Mouse (Mus musculus) heart, postnatal 14 days (tissue): ENCODE results near the gene Gtf3c2. TPM values are rescaled to one million over a fixed set of nuclear protein-coding genes. Genes with fewer than 3 reads are reported as not detected.
"Not testable (repeated sequence)": the region's sequence is repeated elsewhere in the genome, so short reads cannot be mapped to it uniquely, and the experiment has no call there.

Experiments used
- DNase-seq, 2 experiments: peaks; one replicate each; pipeline ENCODE4 v3.0.0; 2021 to 2022
- intact Hi-C: fragments of 180-260 bp; cut with DNase I; formaldehyde crosslinking; loops from one replicate; pipeline ENCODE4 v1.15.1; 2025
- long read RNA-seq, 2 experiments: library from polyadenylated mRNA; stranded (forward); transcript quantifications; one replicate each; pipeline ENCODE4 v2.0.0; 2021
- total RNA-seq, 2 experiments: library from RNA; stranded (reverse); gene quantifications; 2 replicates each; pipeline ENCODE4 v1.2.3; 2021

Gene Gtf3c2
- 10 to 100 TPM; 31.9 to 34.5 TPM for total RNA-seq
- long read RNA-seq, experiment 1, full-length matches to known transcripts: 3 of 10 reads
- long read RNA-seq, experiment 1, partial matches to known transcripts: 6 of 10 reads
- long read RNA-seq, experiment 1, other reads (novel, unspliced or antisense): 1 of 10 reads
- long read RNA-seq, experiment 2, full-length matches to known transcripts: 2 of 7 reads
- long read RNA-seq, experiment 2, partial matches to known transcripts: 3 of 7 reads
- long read RNA-seq, experiment 2, other reads (novel, unspliced or antisense): 2 of 7 reads

GRCm38 (mm10) chr5:31179766-31180630, at the start of gene Gtf3c2, which contains the start of gene Gm29609:
TSS of gene Gtf3c2 (minus strand) at chr5:31180144.
TSS of gene Gm29609 (minus strand) at chr5:31179911.
- DNase-seq: peak; percentile 92 to 96
- intact Hi-C loops: loop anchor here (5.0 to 10.0 kb wide), 2 partner anchors 123 to 145 kb away; no protein-coding TSS in a partner anchor

GRCm38 (mm10) chr5:31226641-31227040, 46.7 kb upstream of the Gtf3c2 start:
- DNase-seq: no peak
- intact Hi-C loops: loop anchor here (10.0 kb wide), 1 partner anchor 228 kb away; the partner anchor contains the start of gene Zfp512

- no peak for DNase-seq
- intact Hi-C loops: loop anchor here (10.0 kb wide), 1 partner anchor 232 kb away; the partner anchor contains the start of gene Zfp512
Measured at GRCm38 (mm10) chr5:31222696-31223095, 42.8 kb upstream of the Gtf3c2 start.

- intact Hi-C loops: loop anchor here (2.0 to 10.0 kb wide), 3 partner anchors 19 to 233 kb away; partner anchors contain the start of genes Gm9970, Ift172, Nrbp1 and Zfp512
- no peak for DNase-seq
Measured at GRCm38 (mm10) chr5:31221304-31221945, 41.5 kb upstream of the Gtf3c2 start.

- intact Hi-C loops: loop anchor here (2.0 to 10.0 kb wide), 3 partner anchors 20 to 234 kb away; partner anchors contain the start of genes Gm9970, Ift172, Nrbp1 and Zfp512
- DNase-seq: peak; percentile 99 to 100
Measured at GRCm38 (mm10) chr5:31220448-31221303, 40.7 kb upstream of the Gtf3c2 start, which contains the start of gene Ppm1g. TSS of gene Ppm1g (minus strand) at chr5:31220687.

GRCm38 (mm10) chr5:31219911-31220447, 40.0 kb upstream of the Gtf3c2 start:
- intact Hi-C loops: loop anchor here (2.0 to 10.0 kb wide), 4 partner anchors 21 to 235 kb away; partner anchors contain the start of genes Gm9970, Ift172, Nrbp1 and Zfp512
- DNase-seq: peak in 1 of 2 experiments; percentile 58

GRCm38 (mm10) chr5:31219474-31219873, 39.5 kb upstream of the Gtf3c2 start:
- no peak for DNase-seq
- intact Hi-C loops: loop anchor here (5.0 kb wide), 1 partner anchor 108 kb away; no protein-coding TSS in a partner anchor

GRCm38 (mm10) chr5:31219070-31219469, 39.1 kb upstream of the Gtf3c2 start:
- intact Hi-C loops: loop anchor here (5.0 kb wide), 1 partner anchor 108 kb away; no protein-coding TSS in a partner anchor
- no peak for DNase-seq

GRCm38 (mm10) chr5:31218294-31218693, 38.4 kb upstream of the Gtf3c2 start:
- DNase-seq: no peak
- intact Hi-C loops: loop anchor here (5.0 kb wide), 1 partner anchor 109 kb away; no protein-coding TSS in a partner anchor

GRCm38 (mm10) chr5:31216554-31216953, 36.6 kb upstream of the Gtf3c2 start:
- DNase-seq: not testable (repeated sequence)
- intact Hi-C loops: loop anchor here (5.0 kb wide), 1 partner anchor 111 kb away; no protein-coding TSS in a partner anchor

GRCm38 (mm10) chr5:31204421-31204820, 24.5 kb upstream of the Gtf3c2 start:
- intact Hi-C loops: no loop called here
- DNase-seq: no peak

- no peak for DNase-seq
- intact Hi-C loops: no loop called here
Measured at GRCm38 (mm10) chr5:31203866-31204265, 23.9 kb upstream of the Gtf3c2 start.

- DNase-seq: no peak
- intact Hi-C loops: no loop called here
Measured at GRCm38 (mm10) chr5:31202933-31203332, 23.0 kb upstream of the Gtf3c2 start.

GRCm38 (mm10) chr5:31201742-31202590, 22.0 kb upstream of the Gtf3c2 start, which contains the start of gene Zfp513:
TSS of gene Zfp513 (minus strand) at chr5:31202303.
- DNase-seq: peak; percentile 92 to 94
- intact Hi-C loops: no loop called here

- no peak for DNase-seq
- intact Hi-C loops: no loop called here
Measured at GRCm38 (mm10) chr5:31201042-31201741, 21.2 kb upstream of the Gtf3c2 start.

GRCm38 (mm10) chr5:31200327-31200768, 20.4 kb upstream of the Gtf3c2 start:
- no peak for DNase-seq
- intact Hi-C loops: no loop called here

- intact Hi-C loops: no loop called here
- no peak for DNase-seq
Measured at GRCm38 (mm10) chr5:31199893-31200292, 19.9 kb upstream of the Gtf3c2 start.
